Mouse (Mus musculus) embryo, embryonic 9.5 days (tissue): ENCODE results near the gene Gm49337.
A peak's percentile ranks its signal among the peaks of the same experiment; 100 is the strongest.

Experiments used
- DNase-seq: peaks from one replicate; pipeline ENCODE4 v3.0.0-alpha.2; 2017; ENCODE audit errors: extremely low spot score

Gene Gm49337

DNA sequence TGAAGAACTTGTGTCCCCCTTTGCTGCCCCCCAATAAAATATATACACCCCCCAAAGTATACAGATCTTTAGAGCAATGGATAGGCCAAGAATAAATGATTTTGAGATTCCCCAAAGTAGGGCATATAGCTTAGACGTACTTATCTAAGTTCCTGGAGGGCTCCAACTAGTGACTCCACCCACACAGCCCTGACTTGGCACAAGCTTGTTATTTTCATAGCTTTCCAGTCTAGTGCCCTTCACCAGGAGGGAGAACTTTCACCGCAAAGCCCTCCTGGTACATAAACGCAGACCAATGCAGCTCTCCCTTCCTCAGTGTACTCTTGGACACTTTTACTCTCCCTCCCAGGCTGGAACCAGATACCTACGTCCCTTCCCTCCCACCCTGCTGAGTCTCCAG is 11.0 kb upstream of the Gm49337 start:
- DNase-seq = no peak

DNA sequence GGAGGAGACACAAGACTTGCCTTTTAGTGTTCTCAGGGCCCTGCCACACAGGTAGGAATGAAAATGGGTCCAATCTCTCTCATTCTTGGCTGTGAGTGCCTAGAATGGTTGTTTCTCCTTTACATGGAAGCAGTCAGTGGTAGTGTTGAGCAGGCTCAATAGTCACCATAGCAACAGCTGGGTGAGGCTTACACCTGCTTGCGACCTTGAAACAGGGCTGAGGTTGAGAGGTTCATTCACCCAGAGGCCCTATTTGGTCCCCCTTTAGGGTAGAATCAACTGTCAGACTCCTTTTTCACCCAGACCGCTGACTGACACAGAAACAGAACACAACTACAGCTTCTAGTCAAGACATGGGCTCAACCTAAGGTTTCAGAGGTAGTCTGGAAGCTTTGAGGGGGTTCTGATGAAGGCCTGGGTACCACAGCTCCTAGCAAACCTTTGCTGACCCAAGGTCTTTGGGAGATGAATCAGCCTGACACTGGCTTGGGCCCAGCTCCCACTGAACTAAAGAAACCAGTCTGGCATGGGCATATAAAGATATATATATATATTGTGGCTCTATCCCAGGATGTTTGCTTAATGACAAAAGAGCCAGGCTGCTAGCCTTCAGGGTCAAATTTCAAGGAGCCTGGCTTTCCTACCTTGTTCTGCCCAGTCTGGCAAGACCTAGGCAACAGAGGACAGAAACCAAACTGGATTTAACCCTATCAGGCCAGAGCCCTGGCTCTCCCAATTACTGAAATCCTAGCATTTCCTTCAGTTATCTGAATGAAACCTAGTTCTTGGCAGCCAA is 8.2 kb upstream of the Gm49337 start:
- no peak for DNase-seq

DNA sequence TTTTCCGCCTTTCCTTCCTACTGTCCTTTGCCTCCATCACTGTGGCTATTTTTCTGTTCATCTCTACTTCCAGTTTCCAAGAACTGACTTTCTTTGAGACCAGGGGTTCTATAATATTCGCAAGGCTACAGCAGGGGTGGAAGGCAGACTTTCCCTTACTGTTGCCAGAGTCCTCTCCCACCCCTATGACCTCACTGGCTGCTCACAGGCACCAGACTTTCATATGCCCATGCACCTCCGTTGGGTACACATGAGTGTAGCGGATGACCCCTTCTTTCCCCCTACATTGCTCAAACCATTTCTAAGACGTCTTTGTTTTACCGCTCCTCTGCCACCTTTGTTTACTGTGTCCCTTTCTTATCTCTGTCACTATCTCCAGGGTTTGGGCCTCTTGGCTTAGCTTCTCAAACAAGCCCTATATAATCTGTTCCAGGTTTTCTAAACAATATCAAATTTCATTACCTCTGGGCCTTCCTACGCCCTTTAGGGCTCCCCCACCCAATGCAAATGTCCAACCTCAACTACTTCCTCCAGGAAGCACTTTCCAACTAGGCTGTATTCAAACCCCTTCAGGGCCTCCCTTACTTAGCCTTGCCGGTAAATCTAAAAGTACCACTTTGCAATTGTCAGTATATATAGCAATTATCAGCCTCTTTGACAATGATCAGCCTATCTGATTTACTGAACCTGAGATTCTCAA is 7.3 kb upstream of the Gm49337 start:
- DNase-seq = no peak

DNA sequence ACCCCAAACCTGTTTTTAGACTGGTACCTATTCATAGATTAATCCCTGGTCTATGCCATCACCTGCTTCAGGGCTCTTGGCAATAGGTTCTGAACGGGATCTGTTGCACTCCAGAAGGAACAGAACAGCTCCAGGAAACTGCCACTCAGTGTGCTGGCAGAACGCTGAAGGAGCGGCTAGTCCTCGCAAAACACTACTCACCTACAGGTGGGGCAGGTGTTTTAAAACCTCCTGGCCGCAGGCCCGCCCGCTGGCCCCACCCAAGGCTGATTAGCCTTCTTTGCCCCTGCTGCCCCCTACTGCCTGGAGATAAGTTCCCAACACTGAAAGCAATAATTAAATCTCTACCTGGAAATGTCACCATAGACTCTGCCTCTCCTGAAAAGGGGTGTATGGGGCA is 5.8 kb upstream of the Gm49337 start, which contains the start of gene Tspan1:
TSS of gene Tspan1 (minus strand) at position 198 of the 400 bp plus-strand sequence.
- DNase-seq = no peak

DNA sequence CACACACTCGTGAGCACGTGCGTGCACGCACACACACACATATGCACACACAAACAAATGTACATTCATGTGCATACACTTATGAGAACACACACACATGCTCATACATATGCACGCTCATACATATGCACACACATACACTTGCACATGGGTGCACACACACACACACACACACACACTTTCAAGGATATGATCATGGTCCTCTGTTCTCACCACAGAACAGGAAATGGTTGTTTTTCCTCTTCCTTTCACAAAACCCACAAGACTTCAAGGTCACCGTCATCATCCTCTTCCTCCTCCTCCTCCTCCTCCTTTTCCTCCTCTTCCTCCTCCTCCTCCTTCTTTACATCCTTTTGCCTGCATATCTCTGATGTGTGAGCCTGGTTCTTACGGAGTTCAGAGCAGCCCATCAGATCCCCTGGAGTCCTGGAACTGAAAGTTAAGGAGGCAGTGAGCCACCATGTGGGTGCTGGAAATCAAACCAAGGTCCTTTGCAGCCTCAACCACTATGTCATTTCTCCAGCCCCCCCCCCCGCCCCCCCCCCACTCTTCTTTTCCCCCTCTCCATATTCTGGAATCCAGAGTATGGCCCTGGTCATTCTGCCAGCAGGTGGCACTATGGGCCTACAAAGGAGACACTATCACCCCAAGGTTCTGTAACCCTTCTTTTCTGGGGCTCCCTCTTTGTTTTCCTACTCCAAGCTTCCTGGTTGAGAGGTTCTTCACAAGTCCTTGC is 4.4 kb upstream of the Gm49337 start:
- DNase-seq = peak; percentile 71

DNA sequence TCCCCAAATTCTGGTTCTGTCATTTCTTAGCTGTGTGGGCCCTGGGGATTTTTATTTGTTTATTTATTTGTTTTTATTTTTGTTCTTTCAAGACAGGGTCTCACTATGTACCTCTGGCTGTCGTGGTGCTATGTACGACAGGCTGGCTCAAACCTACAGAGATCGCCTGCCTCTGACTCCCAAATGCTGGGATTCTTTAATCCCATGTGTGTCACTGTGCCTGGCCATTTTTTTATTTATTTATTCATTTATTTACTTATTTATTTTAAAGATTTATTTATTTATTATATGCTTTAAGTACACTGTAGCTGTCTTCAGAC is 3.9 kb upstream of the Gm49337 start:
- DNase-seq = no peak

DNA sequence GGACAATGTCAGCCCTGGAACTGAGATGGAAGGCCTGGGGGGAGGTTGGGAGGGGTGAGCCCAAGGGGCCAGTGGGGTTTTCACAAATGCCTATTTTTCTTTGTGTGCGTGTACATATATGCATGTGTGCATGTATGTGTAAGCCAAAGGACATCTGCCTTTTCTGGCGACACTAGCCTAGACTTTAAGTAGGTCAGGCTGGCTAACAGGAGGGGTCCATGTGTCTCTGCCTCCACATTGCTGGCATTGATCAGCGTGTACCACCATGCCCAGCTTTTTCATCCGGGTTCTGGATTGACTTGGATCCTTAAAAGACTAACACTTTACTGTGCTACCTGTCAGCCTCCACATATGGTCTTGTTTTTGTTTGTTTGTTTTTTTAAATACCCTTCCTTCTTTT is 568 bp downstream of the Gm49337 start:
- no peak for DNase-seq

DNA sequence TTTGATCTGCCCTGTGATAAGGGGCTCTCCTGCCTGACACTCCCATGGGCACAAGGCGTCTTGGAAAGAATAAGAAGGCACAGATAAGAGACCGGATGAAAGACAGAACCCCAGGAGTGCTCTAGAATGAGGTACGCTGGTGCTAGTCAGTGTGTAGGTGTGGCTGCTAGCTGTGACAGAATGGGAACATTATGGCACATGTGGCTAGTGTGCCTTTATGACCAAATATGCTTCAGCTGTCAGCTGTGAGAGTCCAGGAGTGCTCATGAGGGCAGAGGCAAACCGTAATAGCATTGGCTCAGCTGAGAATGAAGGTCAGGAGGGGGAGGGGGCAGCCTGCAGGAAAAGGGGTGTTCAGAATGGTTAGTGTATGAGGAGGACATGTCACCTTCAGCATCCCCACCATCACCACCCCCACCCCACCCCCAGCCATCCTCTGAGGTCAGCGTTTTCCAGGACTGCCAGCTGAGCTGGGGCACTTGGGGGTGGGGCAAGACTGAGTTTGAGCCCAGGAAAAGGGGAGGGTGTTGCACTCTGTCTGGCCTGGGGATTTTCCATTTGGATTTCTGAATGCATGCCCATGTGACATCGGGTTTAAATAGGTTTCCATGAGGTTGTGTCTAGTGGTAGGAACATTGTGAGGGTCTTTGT is 1.4 kb downstream of the Gm49337 start:
- DNase-seq = no peak

DNA sequence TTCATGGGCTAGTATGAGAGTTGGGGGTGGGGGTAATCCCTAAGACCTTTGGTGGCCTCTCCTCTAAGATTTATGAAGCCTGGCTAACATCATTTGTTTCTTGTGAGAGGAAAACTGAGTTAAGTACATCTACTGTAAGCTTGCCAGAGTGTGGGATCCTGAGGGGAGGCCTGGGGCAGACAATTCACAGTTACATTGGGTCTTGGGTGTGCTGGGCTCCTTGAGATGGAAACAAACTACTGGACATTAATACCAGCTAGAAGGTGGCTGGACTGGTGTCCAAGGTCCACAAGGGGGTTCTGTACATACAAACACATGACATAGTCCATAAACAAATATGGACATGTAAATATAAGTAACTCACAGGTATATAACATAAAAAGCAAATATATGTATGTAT is 2.0 kb downstream of the Gm49337 start:
- no peak for DNase-seq

DNA sequence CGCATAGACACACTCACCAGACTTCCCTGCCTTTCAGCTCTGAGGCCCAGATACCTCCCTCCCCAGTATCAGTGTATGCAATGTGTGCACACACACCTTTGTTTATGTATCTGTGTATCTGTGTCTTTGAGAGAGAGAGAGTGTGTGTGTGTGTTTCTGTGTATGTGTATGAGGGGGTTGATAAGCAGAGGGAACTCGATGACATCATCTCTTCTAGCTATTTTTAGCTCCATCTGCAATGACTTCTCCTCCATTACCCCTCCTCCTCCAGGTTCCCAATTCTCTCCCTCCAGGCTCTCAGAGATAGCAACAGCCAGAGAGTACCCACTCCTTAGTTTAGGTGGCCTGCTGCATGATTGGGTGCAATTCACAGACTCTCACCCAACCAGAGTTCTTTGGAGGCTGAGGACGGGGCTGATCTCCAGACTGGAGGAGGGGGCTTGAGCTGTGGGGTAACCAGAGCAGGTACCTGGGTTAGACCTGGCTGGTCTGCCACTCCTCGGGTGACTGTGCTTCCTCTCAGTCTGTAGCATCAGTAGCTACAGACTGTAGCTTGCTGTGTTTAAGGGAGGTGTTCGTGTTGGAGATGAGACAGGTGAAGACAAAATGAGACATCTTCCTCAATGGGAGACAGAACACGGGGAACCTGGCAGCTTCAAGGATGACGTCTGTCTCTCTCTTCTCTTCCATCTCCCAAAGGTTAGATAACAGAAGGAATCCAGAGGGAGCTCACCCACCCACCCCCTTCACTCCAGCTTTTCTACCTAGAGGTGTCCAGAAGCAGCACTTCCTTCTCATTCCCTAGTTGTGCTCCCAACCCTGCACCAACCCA is 2.7 kb downstream of the Gm49337 start:
- DNase-seq = no peak

DNA sequence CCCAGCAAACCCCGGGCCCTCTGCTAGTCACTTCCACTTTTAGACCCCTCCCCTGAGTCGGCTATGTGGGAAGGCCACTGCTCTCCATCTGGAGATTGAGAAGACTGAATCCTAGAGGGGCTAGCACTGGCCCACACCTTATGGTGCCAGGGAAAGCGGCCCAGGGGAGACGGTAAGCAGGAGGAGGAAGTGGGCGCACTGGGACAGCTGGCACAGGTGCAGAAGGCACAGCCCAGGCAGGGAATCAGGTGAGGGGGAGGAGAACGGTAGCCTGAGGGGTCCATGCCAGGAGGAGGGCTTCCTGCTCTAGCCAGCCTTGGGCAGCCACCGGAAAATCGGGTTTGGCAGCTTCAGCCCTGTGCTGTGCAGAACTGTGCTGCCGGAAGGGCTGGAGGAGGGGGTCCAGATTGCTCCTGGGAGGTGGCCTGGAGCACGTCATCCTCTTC is 3.4 kb downstream of the Gm49337 start:
- DNase-seq = no peak

DNA sequence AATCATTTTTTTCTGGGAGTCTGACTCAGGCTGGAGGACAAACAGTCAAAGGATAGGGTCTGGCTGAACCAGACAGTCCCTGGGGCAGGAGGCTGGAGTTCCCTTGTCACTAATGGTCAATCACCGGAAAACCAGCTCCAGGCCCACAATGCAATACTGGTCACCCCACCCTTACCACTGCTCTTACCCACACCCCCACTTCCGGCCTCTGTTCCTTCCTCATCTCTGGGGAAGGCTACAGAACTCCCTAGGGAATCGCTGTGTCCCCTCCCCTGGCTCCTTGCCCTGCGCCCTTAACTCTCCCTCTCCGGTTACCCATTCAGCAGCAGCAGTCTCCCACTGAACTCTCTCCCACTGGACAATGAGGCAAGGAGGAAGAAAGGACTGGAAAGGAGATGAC is 4.0 kb downstream of the Gm49337 start:
- peak; percentile 38 for DNase-seq

DNA sequence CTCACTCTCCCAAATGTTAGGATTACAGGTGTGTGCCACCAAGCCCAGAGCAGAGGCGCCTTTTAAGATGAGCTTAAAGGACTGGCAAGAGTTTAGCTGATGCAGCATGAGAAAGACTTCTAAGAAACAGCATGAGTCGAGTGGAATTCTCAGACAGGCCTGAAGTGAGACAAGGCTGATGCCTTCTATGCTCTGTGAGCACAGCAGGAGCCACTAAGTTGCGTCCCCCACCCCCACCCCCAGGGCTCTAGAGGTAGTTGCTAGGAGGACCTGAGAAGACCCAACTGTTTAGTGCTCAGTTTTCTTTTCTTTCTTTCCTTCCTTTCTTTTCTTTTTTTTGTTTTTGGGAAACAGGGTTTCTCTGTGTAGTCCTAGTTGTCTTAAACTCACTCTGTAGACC is 8.9 kb downstream of the Gm49337 start:
- no peak for DNase-seq

DNA sequence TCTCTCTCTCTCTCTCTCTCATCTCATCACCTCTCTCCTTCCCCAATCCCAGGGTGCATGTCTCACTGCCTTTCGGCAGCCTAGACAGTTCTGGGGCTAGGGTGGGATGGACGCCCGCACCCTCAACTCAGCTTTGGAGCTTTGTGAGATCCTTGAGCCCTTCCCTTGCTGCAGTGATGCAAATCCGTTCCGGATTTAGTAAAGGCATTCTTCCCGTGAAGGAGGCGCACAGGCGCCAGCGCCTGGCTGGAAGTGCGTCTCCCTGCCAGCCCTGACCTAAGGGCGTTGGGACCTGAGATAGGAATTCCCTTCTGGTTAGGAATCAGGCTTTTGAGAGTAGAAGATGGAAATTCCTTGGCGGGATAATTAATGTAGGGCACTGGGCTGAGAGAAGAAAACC is 9.6 kb downstream of the Gm49337 start:
- peak; percentile 61 for DNase-seq

DNA sequence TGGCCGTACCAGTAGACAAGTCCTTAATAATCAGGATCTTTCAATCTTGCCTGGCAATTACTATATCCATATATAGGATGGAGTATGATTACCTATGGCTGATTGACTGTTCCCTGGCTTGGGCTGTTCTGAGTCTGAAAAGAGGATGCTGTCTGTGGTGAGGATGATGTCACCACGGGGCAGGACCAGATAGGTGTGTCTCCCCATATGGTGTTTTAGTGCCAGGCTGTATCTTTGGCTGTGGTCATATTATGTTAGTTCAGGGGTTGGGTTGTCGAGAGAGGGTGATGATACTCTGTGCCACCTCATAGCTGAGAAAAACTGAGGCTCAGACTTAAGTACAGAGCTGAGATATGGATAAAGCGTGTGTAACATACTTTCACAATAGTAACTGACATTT is 11.9 kb downstream of the Gm49337 start:
- no peak for DNase-seq

DNA sequence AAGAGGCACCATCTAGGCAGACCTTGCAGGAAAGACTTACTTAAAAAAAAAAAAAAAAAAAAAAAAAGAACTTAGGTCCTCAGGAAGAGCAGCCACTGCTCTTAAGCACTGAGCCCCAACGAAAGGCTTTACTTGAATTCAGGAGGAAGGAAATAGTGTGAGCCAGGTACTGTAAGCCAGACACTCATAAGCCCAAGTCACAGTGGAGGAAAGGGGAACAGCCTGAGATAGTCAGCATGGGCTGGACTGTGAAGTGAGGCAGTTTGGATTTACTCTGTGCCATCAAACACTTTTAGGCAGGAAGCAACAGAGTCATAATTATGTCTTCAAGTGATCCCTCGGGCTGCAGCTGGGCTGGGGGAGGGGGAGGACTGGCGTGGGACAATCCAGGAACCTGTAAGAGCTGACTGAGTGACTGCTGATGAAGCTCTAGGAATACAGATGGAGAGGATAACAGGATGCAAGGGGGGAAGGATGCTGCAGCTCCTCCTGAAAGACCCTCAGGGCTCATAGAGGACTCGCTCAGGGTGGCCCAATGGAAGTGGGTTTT is 19.2 kb downstream of the Gm49337 start:
- no peak for DNase-seq

DNA sequence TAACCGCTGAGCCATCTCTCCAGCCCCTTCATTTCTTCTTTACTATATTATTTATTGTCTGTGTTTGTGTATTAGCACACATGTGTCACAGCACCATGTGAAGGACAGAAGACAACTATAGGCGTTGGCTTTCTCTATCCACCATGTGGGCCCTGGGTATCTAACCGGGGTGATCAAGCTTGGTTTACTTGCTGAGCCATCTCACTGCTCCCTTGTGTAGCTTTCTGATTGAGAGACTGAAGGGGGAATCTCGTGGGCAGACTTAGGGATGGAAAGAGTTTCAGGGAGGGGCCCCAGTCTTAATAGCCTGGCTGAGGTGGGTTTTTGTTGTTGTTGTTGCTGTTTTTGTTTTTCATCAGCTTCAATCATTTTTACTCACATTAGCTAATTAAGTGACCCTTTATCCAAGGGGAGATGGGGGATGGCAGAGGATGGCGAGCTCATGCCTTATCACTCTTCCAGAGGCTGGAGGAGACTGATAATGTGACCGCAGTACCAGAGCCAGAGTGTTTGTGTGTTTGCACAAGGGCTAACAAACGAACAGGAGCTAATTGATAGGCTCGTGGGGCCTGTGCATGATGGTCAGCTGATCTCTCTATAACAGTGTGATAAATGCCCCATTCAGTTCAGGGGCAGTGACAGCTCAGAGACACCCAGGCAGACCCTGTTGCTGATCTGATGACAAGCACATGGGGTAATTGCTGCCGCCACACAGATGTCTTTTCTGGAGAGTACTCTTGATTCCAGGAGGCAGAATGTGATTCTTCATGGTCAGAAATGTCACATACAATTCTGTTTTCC is 20.6 kb downstream of the Gm49337 start:
- no peak for DNase-seq

DNA sequence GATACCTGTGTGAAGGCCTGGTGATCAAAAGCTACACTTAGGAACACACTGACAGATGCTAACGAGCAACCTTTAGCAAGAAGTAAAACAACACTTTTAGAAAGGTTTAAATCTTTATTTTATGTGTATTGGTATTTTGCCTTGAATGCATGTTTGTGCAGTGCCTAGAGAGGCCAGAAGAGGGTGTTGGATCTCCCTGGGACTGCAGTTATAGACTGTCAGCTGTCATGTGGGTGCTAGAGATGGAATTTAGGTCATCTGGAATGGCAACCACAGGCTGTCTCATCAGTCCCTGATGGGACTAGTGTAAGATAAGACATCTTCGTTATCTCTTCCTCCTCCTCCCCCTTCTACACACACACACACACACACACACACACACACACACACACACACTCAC is 25.2 kb downstream of the Gm49337 start:
- DNase-seq = no peak

DNA sequence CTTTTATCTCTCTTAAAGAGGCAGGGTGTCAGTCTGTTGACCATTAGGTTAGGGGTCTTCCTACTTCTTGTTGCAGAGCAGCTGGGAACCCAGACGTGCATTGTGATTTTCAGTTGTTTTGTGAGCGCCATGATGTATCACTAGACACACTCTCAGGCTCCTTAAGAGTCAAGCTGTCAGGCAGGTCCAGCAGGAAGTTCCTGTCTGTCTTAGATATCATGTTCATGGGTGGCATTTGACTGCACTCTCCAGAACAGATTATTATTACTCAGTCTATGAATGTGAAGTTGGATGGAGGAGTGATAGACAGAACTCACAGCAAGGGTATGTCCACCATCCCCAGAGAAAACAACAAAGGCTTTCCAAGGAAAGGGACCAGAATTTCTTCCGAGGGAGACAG is 31.2 kb downstream of the Gm49337 start:
- DNase-seq = no peak

DNA sequence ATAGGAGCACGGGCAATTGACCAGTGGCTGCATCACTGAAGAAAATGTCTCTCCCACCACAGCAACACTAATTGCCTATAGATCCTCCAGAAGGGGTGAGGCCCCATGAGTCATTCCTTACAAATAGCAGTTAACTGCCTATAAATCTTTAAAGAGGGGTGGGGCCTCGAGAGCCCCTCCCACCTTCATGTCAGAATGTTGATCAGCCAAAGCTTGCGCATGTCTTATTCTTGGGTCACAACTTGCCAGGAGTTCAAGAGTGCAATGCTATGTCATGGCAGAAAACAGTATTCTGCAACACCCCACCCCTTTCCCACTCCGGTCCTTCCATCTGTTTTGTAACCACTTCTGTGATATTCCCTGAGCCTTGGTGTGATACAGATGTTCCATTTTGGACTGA is 33.3 kb downstream of the Gm49337 start:
- DNase-seq = no peak
